Mouse (Mus musculus) forebrain, embryonic 16.5 days (tissue): Measurements from ENCODE around the gene Cacng1. TPM values are rescaled to one million over a fixed set of nuclear protein-coding genes. Genes with fewer than 3 reads are reported as not detected.

Experiments
- ATAC-seq: fragments of 200-750 bp; cut with Nextera tagmentation; 2 replicates; pipeline ENCODE4 v1.8.0; 2017; ENCODE audit warnings: mild to moderate bottlenecking, moderate library complexity
- H3K27ac ChIP-seq: fragments of 300-500 bp; sonication (generic); 2 replicates; pipeline ENCODE4 v1.5.1; 2014; ENCODE audit warnings: low read length, control low read depth
- H3K27me3 ChIP-seq: fragments of 300-500 bp; sonication (generic); replicated peaks from 2 replicates; pipeline ENCODE4 v1.6.1; 2014; ENCODE audit warnings: low read length; ENCODE audit not compliant: control insufficient read depth, insufficient read depth
- H3K36me3 ChIP-seq: fragments of 300-500 bp; sonication (generic); 2 replicates; pipeline ENCODE4 v1.6.1; 2014; ENCODE audit not compliant: control insufficient read depth, insufficient read depth
- H3K4me1 ChIP-seq: fragments of 300-500 bp; sonication (generic); replicated peaks from 2 replicates; pipeline ENCODE4 v1.6.1; 2014; ENCODE audit warnings: low read length; ENCODE audit not compliant: control insufficient read depth, insufficient read depth
- H3K4me2 ChIP-seq: fragments of 300-500 bp; sonication (generic); 2 replicates; pipeline ENCODE4 v1.6.1; 2014; ENCODE audit warnings: mild to moderate bottlenecking, low read length, control low read depth
- H3K4me3 ChIP-seq: fragments of 300-500 bp; sonication (generic); replicated peaks from 2 replicates; pipeline ENCODE4 v1.5.1; 2014; ENCODE audit warnings: mild to moderate bottlenecking, low read length, control low read depth
- H3K9ac ChIP-seq: fragments of 300-500 bp; sonication (generic); replicated peaks from 2 replicates; pipeline ENCODE4 v1.6.1; 2014; ENCODE audit warnings: low read depth, low read length, control low read depth
- H3K9me3 ChIP-seq: fragments of 300-500 bp; sonication (generic); 2 replicates; pipeline ENCODE4 v1.6.1; 2016; ENCODE audit warnings: low read length; ENCODE audit not compliant: control insufficient read depth
- WGBS: fragments of 180-500 bp; shearing (Covaris S2); extraction: QIAGEN DNeasy Blood & Tissue Kit; methylation state at CpG from one replicate; pipeline ENCODE4 v1.1.7; 2014; 5-methylcytosine and 5-hydroxymethylcytosine counted together
- polyA plus RNA-seq: library from polyadenylated mRNA; unstranded; fragments of >200 nt; fragmentation: Nextera tagmentation; extraction: Ambion mirVana; gene quantifications from 2 replicates; pipeline ENCODE4 v1.2.1, GENCODE M21; 2015

The Cacng1 gene
- polyA plus RNA-seq, 1 experiment from 2014 or later: 0.39 TPM

- Histone ChIP-seq H3K4me2 (no peak overlapping the region), H3K4me1 (no peaks in the 10 kb centered on the region), H3K9ac (no peak overlapping the region), H3K36me3 (peaks cover 26% of the 10 kb centered on the region), H3K27me3 (no peaks in the 10 kb centered on the region), H3K4me3 (no peak overlapping the region), H3K9me3 (no peaks in the 10 kb centered on the region), H3K27ac (no peak overlapping the region)
- 82% methylated on average over 4 of the region's 4 CpGs for WGBS
- no peak for ATAC-seq
These were observed 47.3 kb downstream of the Cacng1 start for GRCm38 (mm10) chr11:107668977-107669376.

GRCm38 (mm10) chr11:107668223-107668622 lies 48.1 kb downstream of the Cacng1 start:
- Histone ChIP-seq H3K27ac (no peak overlapping the region), H3K4me2 (no peak overlapping the region), H3K4me1 (no peaks in the 10 kb centered on the region), H3K27me3 (no peaks in the 10 kb centered on the region), H3K9me3 (no peaks in the 10 kb centered on the region), H3K9ac (no peak overlapping the region), H3K36me3 (peaks cover 23% of the 10 kb centered on the region), H3K4me3 (no peak overlapping the region)
- no peak for ATAC-seq
- WGBS: 95% methylated on average over 6 of the region's 6 CpGs

DNA sequence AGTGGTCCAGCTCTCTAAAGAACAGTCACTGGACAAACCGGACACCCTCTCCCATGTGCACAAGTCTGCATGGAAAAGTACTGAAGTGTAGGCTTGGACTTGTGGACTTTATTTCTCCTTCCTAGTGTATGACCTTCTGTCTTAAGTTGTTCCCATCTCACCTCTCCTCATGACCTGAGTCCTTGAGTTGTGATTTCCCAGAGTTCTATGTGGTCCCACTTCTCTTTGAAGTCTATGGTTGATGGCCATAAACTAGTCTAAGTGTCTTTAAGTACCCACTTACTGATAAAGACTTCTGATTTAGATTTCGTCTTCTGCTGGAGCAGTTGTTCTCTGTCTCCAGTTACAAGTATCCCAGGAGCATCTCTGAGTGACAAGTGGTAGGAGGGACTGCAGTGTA lies 48.8 kb downstream of the Cacng1 start:
- H3K9ac ChIP-seq: no peak overlapping the region
- H3K36me3 ChIP-seq: peaks cover 20% of the 10 kb centered on the region
- no peak overlapping the region for H3K4me2 ChIP-seq
- ATAC-seq: no peak
- H3K27ac ChIP-seq: no peak overlapping the region
- H3K4me1 ChIP-seq: no peaks in the 10 kb centered on the region
- 95% methylated on average over 2 of the region's 2 CpGs for WGBS
- no peaks in the 10 kb centered on the region for H3K27me3 ChIP-seq
- H3K4me3 ChIP-seq: no peak overlapping the region
- H3K9me3 ChIP-seq: no peaks in the 10 kb centered on the region

- Histone ChIP-seq H3K9me3 (no peaks in the 10 kb centered on the region), H3K36me3 (0 out of 2 replicates have a peak, but pooled peaks cover 4% of the 10 kb centered on the region), H3K4me2 (no peak overlapping the region), H3K4me1 (no peaks in the 10 kb centered on the region), H3K27ac (no peak overlapping the region), H3K27me3 (no peaks in the 10 kb centered on the region), H3K9ac (no peak overlapping the region), H3K4me3 (no peak overlapping the region)
- WGBS: 81% methylated on average over 5 of the region's 5 CpGs
- ATAC-seq: no peak
These were observed 53.7 kb downstream of the Cacng1 start for GRCm38 (mm10) chr11:107662666-107663065.

DNA sequence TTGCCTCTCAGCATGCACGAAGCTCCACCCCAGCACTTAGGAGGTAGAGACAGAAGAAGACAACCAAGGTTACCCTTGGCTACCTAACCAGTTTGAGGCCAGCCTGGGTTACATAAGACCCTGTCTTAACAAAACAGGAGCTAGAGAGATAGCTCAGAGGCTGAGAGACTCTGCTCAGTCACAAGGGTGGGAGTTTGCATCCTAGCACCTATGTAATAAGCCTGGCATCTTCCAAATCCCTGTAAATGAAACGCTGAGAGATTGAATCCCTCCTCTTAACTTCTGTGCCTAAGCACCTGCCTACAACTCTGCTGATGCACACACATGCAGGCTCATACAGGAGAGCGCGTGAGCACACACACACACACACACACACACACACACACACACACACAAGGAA lies 55.9 kb downstream of the Cacng1 start:
- no peaks in the 10 kb centered on the region for H3K9me3 ChIP-seq
- H3K27ac ChIP-seq: no peak overlapping the region
- ATAC-seq: no peak
- 0 out of 2 replicates have a peak, but pooled peaks cover 4% of the 10 kb centered on the region for H3K36me3 ChIP-seq
- no peak overlapping the region for H3K9ac ChIP-seq
- 94% methylated on average over 4 of the region's 4 CpGs for WGBS
- H3K27me3 ChIP-seq: no peaks in the 10 kb centered on the region
- no peaks in the 10 kb centered on the region for H3K4me1 ChIP-seq
- no peak overlapping the region for H3K4me3 ChIP-seq
- no peak overlapping the region for H3K4me2 ChIP-seq

- Histone ChIP-seq H3K9ac (no peak overlapping the region), H3K36me3 (0 out of 2 replicates have a peak, but pooled peaks cover 4% of the 10 kb centered on the region), H3K27ac (peak overlapping the region; percentile 8; the same call in 1 of the 2 replicates), H3K27me3 (no peaks in the 10 kb centered on the region), H3K4me1 (peaks cover under 1% of the 10 kb centered on the region), H3K4me3 (no peak overlapping the region), H3K9me3 (no peaks in the 10 kb centered on the region), H3K4me2 (no peak overlapping the region)
- 32% methylated on average over 5 of the region's 5 CpGs for WGBS
- ATAC-seq: no peak; the same call in 1 of the 2 replicates
These were observed 59.2 kb downstream of the Cacng1 start for GRCm38 (mm10) chr11:107657117-107657516.

- Histone ChIP-seq H3K4me2 (no peak overlapping the region), H3K27me3 (no peaks in the 10 kb centered on the region), H3K4me3 (no peak overlapping the region), H3K9ac (no peak overlapping the region), H3K27ac (no peak overlapping the region; the same call in 1 of the 2 replicates), H3K4me1 (peaks cover 15% of the 10 kb centered on the region), H3K9me3 (no peaks in the 10 kb centered on the region), H3K36me3 (0 out of 2 replicates have a peak, but pooled peaks cover 4% of the 10 kb centered on the region)
- ATAC-seq: no peak
- WGBS: 70% methylated on average over 4 of the region's 4 CpGs
These were observed 60.8 kb downstream of the Cacng1 start for GRCm38 (mm10) chr11:107655538-107655937.

Other genes starting within 250 kb of the Cacng1 start
- gene Pitpnc1, start 245.8 kb downstream of the Cacng1 start, polyA plus RNA-seq: 51.3 and 51.6 TPM in 2 replicates
- 148 and 153 TPM in 2 replicates for gene Psmd12, start 237.0 kb downstream of the Cacng1 start, polyA plus RNA-seq
- gene Helz, start 168.6 kb downstream of the Cacng1 start, polyA plus RNA-seq: 19.9 and 20.4 TPM in 2 replicates
- 33.8 and 39.6 TPM in 2 replicates for gene Cacng4, start 78.0 kb upstream of the Cacng1 start, polyA plus RNA-seq
- gene Cacng5, start 198.5 kb upstream of the Cacng1 start, polyA plus RNA-seq: 8.0 and 9.0 TPM in 2 replicates